Mouse (Mus musculus): ENCODE results near the gene Art2b. TPM values are rescaled to one million over a fixed set of nuclear protein-coding genes. Genes with fewer than 3 reads are reported as not detected.
"Not testable (repeated sequence)": the region's sequence is repeated elsewhere in the genome, so short reads cannot be mapped to it uniquely, and the experiment has no call there.

Gene Art2b
- polyA plus RNA-seq (2014; fragmentation: Nextera tagmentation; extraction: Ambion mirVana), result not detected in 2 replicates

- no peaks in the 10 kb centered on the region for H3K9me3 ChIP-seq (ENCODE audit: low read depth, low read length)
- ATAC-seq (ENCODE audit: insufficient read depth) (no peak), DNase-seq (no peak)
- H3K4me2 ChIP-seq, result no peak within 1 kb of the TSS
- no peaks in the 10 kb centered on the region for H3K4me1 ChIP-seq (ENCODE audit: insufficient read depth)
- no peaks in the 10 kb centered on the region for H3K27me3 ChIP-seq (ENCODE audit: insufficient read depth, low read length)
- H3K36me3 ChIP-seq (ENCODE audit: insufficient read depth), result no peaks in the 10 kb centered on the region
- TF ChIP-seq CTCF (IDR thresholded peaks at IDR 0.05; ENCODE audit: low read depth), result no peak
- no peak within 1 kb of the TSS for H3K4me3 ChIP-seq (ENCODE audit: low read depth, low read length)
- H3K27ac ChIP-seq (ENCODE audit: low read depth), result no peak within 1 kb of the TSS
- H3K9ac ChIP-seq, result no peak within 1 kb of the TSS
- 79% methylated on average over 5 of the region's 5 CpGs for WGBS
Measured at GRCm38 (mm10) chr7:101585408-101585807, at the start of gene Art2b. Gene Art2b (minus strand): TSS chr7:101585600.

DNA sequence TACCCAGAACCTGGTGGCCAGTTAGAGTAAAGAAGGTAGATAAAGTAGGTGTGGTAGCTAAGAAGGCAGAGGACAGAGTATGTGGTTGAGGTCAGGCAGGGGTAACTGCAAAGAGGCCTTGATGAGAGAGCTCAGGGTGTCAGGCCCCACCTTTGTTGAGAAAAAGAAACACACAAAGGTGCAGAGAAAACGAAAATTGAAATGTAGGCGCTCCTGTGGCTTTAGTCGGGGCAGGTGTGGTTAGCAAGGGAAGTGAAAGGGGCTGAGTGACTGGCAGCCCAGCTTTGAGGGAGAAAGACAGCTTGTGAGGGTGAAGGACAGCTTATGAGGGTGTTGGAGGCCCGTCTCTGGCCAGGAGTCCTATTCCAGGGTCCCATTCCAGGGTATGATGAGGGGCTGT is 49.1 kb upstream of the Art2b start:
- H3K9ac ChIP-seq, result no peak overlapping the region
- ATAC-seq (ENCODE audit: insufficient read depth) (no peak), DNase-seq (no peak)
- TF ChIP-seq CTCF (IDR thresholded peaks at IDR 0.05; ENCODE audit: low read depth), result no peak
- WGBS, result 72% methylated on average over 4 of the region's 4 CpGs
- no peak overlapping the region for H3K27ac ChIP-seq (ENCODE audit: low read depth)
- H3K4me1 ChIP-seq (ENCODE audit: insufficient read depth), result no peaks in the 10 kb centered on the region
- H3K9me3 ChIP-seq (ENCODE audit: low read depth, low read length), result no peaks in the 10 kb centered on the region
- no peak overlapping the region for H3K4me2 ChIP-seq
- H3K36me3 ChIP-seq (ENCODE audit: insufficient read depth), result no peaks in the 10 kb centered on the region
- H3K4me3 ChIP-seq (ENCODE audit: low read depth, low read length), result no peak overlapping the region
- H3K27me3 ChIP-seq (ENCODE audit: insufficient read depth, low read length), result no peaks in the 10 kb centered on the region

GRCm38 (mm10) chr7:101633629-101634177 is 48.3 kb upstream of the Art2b start:
- Histone ChIP-seq H3K27ac (ENCODE audit: low read depth) (no peak overlapping the region), H3K4me1 (ENCODE audit: insufficient read depth) (no peaks in the 10 kb centered on the region), H3K4me2 (no peak overlapping the region), H3K4me3 (ENCODE audit: low read depth, low read length) (no peak overlapping the region), H3K9ac (no peak overlapping the region), H3K36me3 (ENCODE audit: insufficient read depth) (no peaks in the 10 kb centered on the region), H3K9me3 (ENCODE audit: low read depth, low read length) (no peaks in the 10 kb centered on the region), H3K27me3 (ENCODE audit: insufficient read depth, low read length) (no peaks in the 10 kb centered on the region)
- DNase-seq (no peak), ATAC-seq (ENCODE audit: insufficient read depth) (no peak)
- 72% methylated on average over 8 of the region's 8 CpGs for WGBS
- no peak for TF ChIP-seq CTCF (IDR thresholded peaks at IDR 0.05; ENCODE audit: low read depth)

DNA sequence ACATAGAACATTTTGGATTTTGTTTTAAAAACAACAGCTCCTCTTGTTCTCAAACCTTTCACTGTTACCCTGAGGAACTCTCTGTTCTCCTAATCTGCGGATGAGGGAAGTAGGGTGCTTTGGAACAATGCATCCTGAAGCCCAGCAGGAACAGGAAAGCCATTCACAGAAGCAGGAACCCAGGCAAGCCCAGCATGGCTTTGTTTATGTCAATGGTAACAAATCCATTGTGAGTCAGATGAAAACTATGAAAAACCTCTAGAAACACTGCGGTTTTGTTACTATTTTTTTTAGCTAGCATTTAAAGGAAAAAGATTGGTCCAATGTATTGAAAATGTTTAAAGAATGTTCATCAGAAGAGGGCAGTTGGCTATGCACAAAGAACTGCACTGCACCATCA is 43.1 kb upstream of the Art2b start:
- DNase-seq (no peak), ATAC-seq (ENCODE audit: insufficient read depth) (no peak)
- WGBS, result 56% methylated on average over 2 of the region's 2 CpGs
- Histone ChIP-seq H3K4me3 (ENCODE audit: low read depth, low read length) (no peak overlapping the region), H3K27ac (ENCODE audit: low read depth) (no peak overlapping the region), H3K36me3 (ENCODE audit: insufficient read depth) (no peaks in the 10 kb centered on the region), H3K27me3 (ENCODE audit: insufficient read depth, low read length) (no peaks in the 10 kb centered on the region), H3K9me3 (ENCODE audit: low read depth, low read length) (no peaks in the 10 kb centered on the region), H3K4me2 (no peak overlapping the region), H3K9ac (no peak overlapping the region), H3K4me1 (ENCODE audit: insufficient read depth) (no peaks in the 10 kb centered on the region)
- no peak for TF ChIP-seq CTCF (IDR thresholded peaks at IDR 0.05; ENCODE audit: low read depth)

GRCm38 (mm10) chr7:101627166-101627565 is 41.8 kb upstream of the Art2b start:
- not testable (repeated sequence) for ATAC-seq (ENCODE audit: insufficient read depth); H3K4me2 ChIP-seq
- WGBS, result 67% methylated on average over 7 of the region's 7 CpGs

DNA sequence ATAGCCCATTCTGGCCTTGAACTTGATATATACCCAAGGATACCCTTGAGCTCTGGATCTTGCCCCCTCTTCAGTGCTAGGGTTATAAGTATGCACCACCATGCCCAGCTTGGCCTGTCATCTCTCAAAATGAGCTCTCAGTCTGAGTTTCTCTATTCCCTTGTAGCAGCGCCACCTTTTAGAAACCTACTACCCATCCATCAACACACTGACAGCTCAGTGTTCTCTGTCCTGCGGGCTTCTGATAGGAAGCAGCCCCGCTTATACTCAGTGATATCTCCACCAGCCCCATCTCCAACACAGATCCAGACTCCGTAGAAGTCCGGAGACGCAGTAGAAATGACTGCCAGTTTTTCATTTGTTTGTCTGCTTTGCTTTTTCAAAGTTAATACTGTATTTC is 38.9 kb upstream of the Art2b start:
- TF ChIP-seq CTCF (IDR thresholded peaks at IDR 0.05; ENCODE audit: low read depth), result no peak
- WGBS, result 27% methylated on average over 6 of the region's 6 CpGs
- H3K27me3 ChIP-seq (ENCODE audit: insufficient read depth, low read length), result no peaks in the 10 kb centered on the region
- H3K9ac ChIP-seq, result no peak overlapping the region
- H3K4me1 ChIP-seq (ENCODE audit: insufficient read depth), result no peaks in the 10 kb centered on the region
- H3K4me2 ChIP-seq, result no peak overlapping the region
- H3K9me3 ChIP-seq (ENCODE audit: low read depth, low read length), result no peaks in the 10 kb centered on the region
- no peak overlapping the region for H3K4me3 ChIP-seq (ENCODE audit: low read depth, low read length)
- H3K27ac ChIP-seq (ENCODE audit: low read depth), result no peak overlapping the region
- no peaks in the 10 kb centered on the region for H3K36me3 ChIP-seq (ENCODE audit: insufficient read depth)
- ATAC-seq (ENCODE audit: insufficient read depth) (no peak), DNase-seq (no peak)

More at GRCm38 (mm10) chr7:101627166-101627565, 41.8 kb upstream of the Art2b start:
- H3K36me3 ChIP-seq (ENCODE audit: insufficient read depth); H3K4me3 ChIP-seq (ENCODE audit: low read depth, low read length); H3K9me3 ChIP-seq (ENCODE audit: low read depth, low read length); H3K27ac ChIP-seq (ENCODE audit: low read depth); DNase-seq; H3K27me3 ChIP-seq (ENCODE audit: insufficient read depth, low read length); H3K9ac ChIP-seq; H3K4me1 ChIP-seq (ENCODE audit: insufficient read depth): not testable (repeated sequence)

GRCm38 (mm10) chr7:101621861-101622260 is 36.5 kb upstream of the Art2b start:
- ATAC-seq (ENCODE audit: insufficient read depth); H3K4me1 ChIP-seq (ENCODE audit: insufficient read depth); H3K9ac ChIP-seq; H3K4me2 ChIP-seq; H3K27ac ChIP-seq (ENCODE audit: low read depth); DNase-seq; H3K27me3 ChIP-seq (ENCODE audit: insufficient read depth, low read length); H3K36me3 ChIP-seq (ENCODE audit: insufficient read depth); H3K4me3 ChIP-seq (ENCODE audit: low read depth, low read length); H3K9me3 ChIP-seq (ENCODE audit: low read depth, low read length): not testable (repeated sequence)
- 73% methylated on average over 4 of the region's 4 CpGs for WGBS

DNA sequence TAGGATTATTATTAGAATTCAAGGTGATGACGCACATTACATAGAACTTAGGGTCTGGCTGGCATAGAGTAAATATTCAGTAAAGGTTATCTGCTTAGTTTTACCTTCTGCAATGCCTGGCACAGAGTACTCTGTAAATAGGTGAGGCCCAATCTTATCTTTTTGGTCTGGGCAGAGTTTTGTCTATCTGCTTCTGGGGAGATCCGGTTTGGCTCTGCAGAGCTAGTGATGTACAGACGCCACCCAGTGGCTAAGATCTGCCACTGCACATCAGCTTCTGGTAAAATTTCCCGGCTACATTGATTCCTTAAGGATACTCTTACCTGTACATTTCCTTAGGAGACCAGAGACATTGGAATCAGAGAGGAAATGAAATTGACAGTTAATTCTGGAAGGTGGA is 35.0 kb upstream of the Art2b start:
- peak; percentile 77 for DNase-seq
- 20% methylated on average over 4 of the region's 4 CpGs for WGBS
- no peaks in the 10 kb centered on the region for H3K27me3 ChIP-seq (ENCODE audit: insufficient read depth, low read length)

More for the DNA sequence above, 35.0 kb upstream of the Art2b start:
- Histone ChIP-seq H3K4me2 (no peak overlapping the region), H3K4me3 (ENCODE audit: low read depth, low read length) (no peak overlapping the region), H3K27ac (ENCODE audit: low read depth) (no peak overlapping the region), H3K9me3 (ENCODE audit: low read depth, low read length) (no peaks in the 10 kb centered on the region), H3K4me1 (ENCODE audit: insufficient read depth) (no peaks in the 10 kb centered on the region), H3K9ac (no peak overlapping the region), H3K36me3 (ENCODE audit: insufficient read depth) (no peaks in the 10 kb centered on the region)
- ATAC-seq (ENCODE audit: insufficient read depth), result no peak
- TF ChIP-seq CTCF (IDR thresholded peaks at IDR 0.05; ENCODE audit: low read depth), result peak; percentile 76
